Mouse (Mus musculus): ENCODE measurements at regions not wholly inside any gene's neighbourhood (a gene's known extent, or its start where the extent isn't known, plus 50 kb on each side); places are given as distances from the start of the nearest gene placed in this dataset.
A peak's percentile ranks its signal among the peaks of the same experiment; 100 is the strongest.

GRCm38 (mm10) chr2:101288119-101288518 lies 336.4 kb upstream of the Rag2 start:
- no peak overlapping the region for H3K27ac ChIP-seq (ENCODE audit: control insufficient read depth, insufficient read depth, low read length)
- H3K36me3 ChIP-seq (ENCODE audit: control insufficient read depth, insufficient read depth, low read length) = no peaks in the 10 kb centered on the region
- TF ChIP-seq POLR2A (IDR thresholded peaks at IDR 0.05; ENCODE audit: control insufficient read depth, extremely low read depth, insufficient read depth, low read length, poor library complexity) (no peak), CTCF (IDR thresholded peaks at IDR 0.05; ENCODE audit: borderline replicate concordance, control insufficient read depth, extremely low read depth, insufficient read depth, low read length, poor library complexity) (no peak)
- H3K4me3 ChIP-seq (ENCODE audit: control insufficient read depth, insufficient read depth, low read length) = no peak overlapping the region
- no peak for DNase-seq
- no peaks in the 10 kb centered on the region for H3K4me1 ChIP-seq (replicated peaks; ENCODE audit: control insufficient read depth, insufficient read depth, low read length)
- H3K27me3 ChIP-seq (ENCODE audit: control insufficient read depth, insufficient read depth, low read length) = no peaks in the 10 kb centered on the region
- 89% methylated on average over 1 of the region's 1 CpGs for WGBS

GRCm38 (mm10) chr2:101289168-101289567 lies 335.4 kb upstream of the Rag2 start:
- Histone ChIP-seq H3K4me3 (ENCODE audit: control insufficient read depth, insufficient read depth, low read length) (no peak overlapping the region), H3K4me1 (replicated peaks; ENCODE audit: control insufficient read depth, insufficient read depth, low read length) (no peaks in the 10 kb centered on the region), H3K27ac (ENCODE audit: control insufficient read depth, insufficient read depth, low read length) (no peak overlapping the region), H3K27me3 (ENCODE audit: control insufficient read depth, insufficient read depth, low read length) (no peaks in the 10 kb centered on the region), H3K36me3 (ENCODE audit: control insufficient read depth, insufficient read depth, low read length) (no peaks in the 10 kb centered on the region)
- no peak for TF ChIP-seq POLR2A (IDR thresholded peaks at IDR 0.05; ENCODE audit: control insufficient read depth, extremely low read depth, insufficient read depth, low read length, poor library complexity)
- no peak for TF ChIP-seq CTCF (IDR thresholded peaks at IDR 0.05; ENCODE audit: borderline replicate concordance, control insufficient read depth, extremely low read depth, insufficient read depth, low read length, poor library complexity)
- peak; percentile 2 for DNase-seq
- WGBS = 49% methylated on average over 2 of the region's 2 CpGs

- no peak overlapping the region for H3K27ac ChIP-seq (ENCODE audit: control insufficient read depth, insufficient read depth, low read length)
- 72% methylated on average over 4 of the region's 4 CpGs for WGBS
- DNase-seq = no peak
- TF ChIP-seq CTCF (IDR thresholded peaks at IDR 0.05; ENCODE audit: borderline replicate concordance, control insufficient read depth, extremely low read depth, insufficient read depth, low read length, poor library complexity) (no peak), POLR2A (IDR thresholded peaks at IDR 0.05; ENCODE audit: control insufficient read depth, extremely low read depth, insufficient read depth, low read length, poor library complexity) (no peak)
- H3K4me1 ChIP-seq (replicated peaks; ENCODE audit: control insufficient read depth, insufficient read depth, low read length) = no peaks in the 10 kb centered on the region
- H3K36me3 ChIP-seq (ENCODE audit: control insufficient read depth, insufficient read depth, low read length) = no peaks in the 10 kb centered on the region
- no peak overlapping the region for H3K4me3 ChIP-seq (ENCODE audit: control insufficient read depth, insufficient read depth, low read length)
- no peaks in the 10 kb centered on the region for H3K27me3 ChIP-seq (ENCODE audit: control insufficient read depth, insufficient read depth, low read length)
Observed at GRCm38 (mm10) chr2:101290738-101291137, 333.8 kb upstream of the Rag2 start.

GRCm38 (mm10) chr2:101295678-101296368 lies 328.7 kb upstream of the Rag2 start:
- DNase-seq = no peak
- Histone ChIP-seq H3K4me1 (replicated peaks; ENCODE audit: control insufficient read depth, insufficient read depth, low read length) (no peaks in the 10 kb centered on the region), H3K27ac (ENCODE audit: control insufficient read depth, insufficient read depth, low read length) (no peak overlapping the region), H3K4me3 (ENCODE audit: control insufficient read depth, insufficient read depth, low read length) (no peak overlapping the region), H3K27me3 (ENCODE audit: control insufficient read depth, insufficient read depth, low read length) (no peaks in the 10 kb centered on the region), H3K36me3 (ENCODE audit: control insufficient read depth, insufficient read depth, low read length) (no peaks in the 10 kb centered on the region)
- TF ChIP-seq POLR2A (IDR thresholded peaks at IDR 0.05; ENCODE audit: control insufficient read depth, extremely low read depth, insufficient read depth, low read length, poor library complexity) (no peak), CTCF (IDR thresholded peaks at IDR 0.05; ENCODE audit: borderline replicate concordance, control insufficient read depth, extremely low read depth, insufficient read depth, low read length, poor library complexity) (no peak)
- 86% methylated on average over 10 of the region's 10 CpGs for WGBS

DNA sequence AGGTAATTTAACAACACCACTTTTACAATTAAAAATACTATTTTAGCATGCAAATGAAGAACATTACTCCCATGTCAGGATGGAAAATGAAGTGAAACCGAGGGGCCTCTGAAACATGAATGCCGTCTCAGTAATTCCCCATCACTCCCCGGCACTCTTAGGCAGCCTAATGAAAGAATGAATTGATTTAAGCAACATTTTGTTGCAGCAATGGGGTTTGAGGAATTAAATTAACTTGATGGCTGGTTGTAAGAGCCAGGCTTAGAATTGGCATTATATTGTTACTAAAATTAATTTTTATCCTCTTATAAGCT lies 328.2 kb upstream of the Rag2 start:
- no peak overlapping the region for H3K4me3 ChIP-seq (ENCODE audit: control insufficient read depth, insufficient read depth, low read length)
- WGBS = 89% methylated on average over 3 of the region's 3 CpGs

GRCm38 (mm10) chr2:101296778-101297177 lies 327.7 kb upstream of the Rag2 start:
- TF ChIP-seq POLR2A (IDR thresholded peaks at IDR 0.05; ENCODE audit: control insufficient read depth, extremely low read depth, insufficient read depth, low read length, poor library complexity) = no peak
- TF ChIP-seq CTCF (IDR thresholded peaks at IDR 0.05; ENCODE audit: borderline replicate concordance, control insufficient read depth, extremely low read depth, insufficient read depth, low read length, poor library complexity) = no peak
- Histone ChIP-seq H3K4me1 (replicated peaks; ENCODE audit: control insufficient read depth, insufficient read depth, low read length) (no peaks in the 10 kb centered on the region), H3K27me3 (ENCODE audit: control insufficient read depth, insufficient read depth, low read length) (no peaks in the 10 kb centered on the region), H3K27ac (ENCODE audit: control insufficient read depth, insufficient read depth, low read length) (no peak overlapping the region), H3K36me3 (ENCODE audit: control insufficient read depth, insufficient read depth, low read length) (no peaks in the 10 kb centered on the region), H3K4me3 (ENCODE audit: control insufficient read depth, insufficient read depth, low read length) (no peak overlapping the region)
- no peak for DNase-seq

More for the DNA sequence above, 328.2 kb upstream of the Rag2 start:
- H3K4me1 ChIP-seq (replicated peaks; ENCODE audit: control insufficient read depth, insufficient read depth, low read length) = no peaks in the 10 kb centered on the region
- no peaks in the 10 kb centered on the region for H3K36me3 ChIP-seq (ENCODE audit: control insufficient read depth, insufficient read depth, low read length)
- TF ChIP-seq CTCF (IDR thresholded peaks at IDR 0.05; ENCODE audit: borderline replicate concordance, control insufficient read depth, extremely low read depth, insufficient read depth, low read length, poor library complexity) (no peak), POLR2A (IDR thresholded peaks at IDR 0.05; ENCODE audit: control insufficient read depth, extremely low read depth, insufficient read depth, low read length, poor library complexity) (no peak)
- H3K27ac ChIP-seq (ENCODE audit: control insufficient read depth, insufficient read depth, low read length) = no peak overlapping the region
- no peaks in the 10 kb centered on the region for H3K27me3 ChIP-seq (ENCODE audit: control insufficient read depth, insufficient read depth, low read length)
- no peak for DNase-seq

DNA sequence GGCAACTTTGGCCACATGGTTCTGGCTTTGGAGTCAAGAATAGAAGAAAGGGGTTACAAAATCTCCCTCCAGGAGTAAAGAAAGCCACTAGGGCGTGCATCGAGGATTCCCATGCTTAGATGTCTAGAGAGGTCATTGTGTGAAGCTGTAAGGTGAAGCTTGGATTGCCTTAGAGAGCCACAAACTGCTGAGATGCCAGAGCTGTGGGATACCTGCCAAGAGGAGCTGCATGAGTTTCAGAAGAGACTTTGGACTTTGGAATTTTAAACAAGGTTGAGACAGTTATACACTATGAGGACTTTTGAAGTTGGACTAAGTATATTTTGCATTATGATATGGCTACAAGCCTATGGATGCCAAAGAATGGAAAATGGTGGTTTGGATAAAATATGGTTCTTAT lies 325.4 kb upstream of the Rag2 start:
- Histone ChIP-seq H3K27me3 (ENCODE audit: control insufficient read depth, insufficient read depth, low read length) (no peaks in the 10 kb centered on the region), H3K27ac (ENCODE audit: control insufficient read depth, insufficient read depth, low read length) (no peak overlapping the region), H3K4me3 (ENCODE audit: control insufficient read depth, insufficient read depth, low read length) (no peak overlapping the region), H3K4me1 (replicated peaks; ENCODE audit: control insufficient read depth, insufficient read depth, low read length) (no peaks in the 10 kb centered on the region), H3K36me3 (ENCODE audit: control insufficient read depth, insufficient read depth, low read length) (no peaks in the 10 kb centered on the region)
- DNase-seq = no peak
- 87% methylated on average over 2 of the region's 2 CpGs for WGBS
- TF ChIP-seq CTCF (IDR thresholded peaks at IDR 0.05; ENCODE audit: borderline replicate concordance, control insufficient read depth, extremely low read depth, insufficient read depth, low read length, poor library complexity) (no peak), POLR2A (IDR thresholded peaks at IDR 0.05; ENCODE audit: control insufficient read depth, extremely low read depth, insufficient read depth, low read length, poor library complexity) (no peak)
